Mouse (Mus musculus) lung, postnatal 0 days (tissue): ENCODE measurements around the gene Nppc. TPM values are rescaled to one million over a fixed set of nuclear protein-coding genes. Genes with fewer than 3 reads are reported as not detected.

Experiments
- ATAC-seq: fragments of 200-750 bp; cut with Nextera tagmentation; 2 replicates; pipeline ENCODE4 v1.8.0; 2017; ENCODE audit warnings: moderate library complexity
- DNase-seq: peaks from one replicate; pipeline ENCODE4 v3.0.0-alpha.2; 2016; ENCODE audit warnings: low spot score
- H3K27ac ChIP-seq: fragments of 300-500 bp; sonication (generic); 2 replicates; pipeline ENCODE4 v1.5.1; 2014; ENCODE audit warnings: antibody characterized with exemption, mild to moderate bottlenecking, low read length, mixed read lengths
- H3K27me3 ChIP-seq: fragments of 300-500 bp; sonication (generic); replicated peaks from 2 replicates; pipeline ENCODE4 v1.6.1; 2014; ENCODE audit warnings: low read length, mixed read lengths; ENCODE audit not compliant: insufficient read depth
- H3K36me3 ChIP-seq: fragments of 300-500 bp; sonication (generic); 2 replicates; pipeline ENCODE4 v1.6.1; 2014; ENCODE audit warnings: low read length, mixed read lengths; ENCODE audit not compliant: insufficient read depth
- H3K4me1 ChIP-seq: fragments of 300-500 bp; sonication (generic); 2 replicates; pipeline ENCODE4 v1.6.1; 2014; ENCODE audit warnings: antibody characterized with exemption, low read depth, low read length, mixed read lengths; ENCODE audit not compliant: insufficient read depth
- H3K4me2 ChIP-seq: fragments of 300-500 bp; sonication (generic); replicated peaks from 2 replicates; pipeline ENCODE4 v1.6.1; 2014; ENCODE audit warnings: low read depth, mild to moderate bottlenecking, low read length, moderate library complexity, mixed read lengths
- H3K4me3 ChIP-seq: fragments of 300-500 bp; sonication (generic); 2 replicates; pipeline ENCODE4 v1.5.1; 2014; ENCODE audit warnings: low read depth, low read length
- H3K9ac ChIP-seq: fragments of 300-500 bp; sonication (generic); replicated peaks from 2 replicates; pipeline ENCODE4 v1.6.1; 2014; ENCODE audit warnings: low read depth, mild to moderate bottlenecking
- H3K9me3 ChIP-seq: fragments of 300-500 bp; sonication (generic); 2 replicates; pipeline ENCODE4 v1.6.1; 2016; ENCODE audit warnings: low read length, mixed read lengths
- CTCF ChIP-seq: IDR thresholded peaks from 2 replicates; pipeline ENCODE4 v1.5.1; 2016; ENCODE audit warnings: antibody characterized with exemption, mild to moderate bottlenecking
- EP300 ChIP-seq: IDR thresholded peaks from 2 replicates; pipeline ENCODE4 v1.6.1; 2016; ENCODE audit warnings: antibody characterized with exemption, mild to moderate bottlenecking, control low read depth
- WGBS: fragments of 180-500 bp; shearing (Covaris S2); extraction: QIAGEN DNeasy Blood & Tissue Kit; methylation state at CpG from one replicate; pipeline ENCODE4 v1.1.7; 2014; 5-methylcytosine and 5-hydroxymethylcytosine counted together
- polyA plus RNA-seq: library from polyadenylated mRNA; unstranded; fragments of >200 nt; fragmentation: Nextera tagmentation; extraction: Ambion mirVana; gene quantifications from 2 replicates; pipeline ENCODE4 v1.2.1, GENCODE M21; 2015

The Nppc gene
- polyA plus RNA-seq, 1 experiment from 2014 or later = 4.0 TPM

DNA sequence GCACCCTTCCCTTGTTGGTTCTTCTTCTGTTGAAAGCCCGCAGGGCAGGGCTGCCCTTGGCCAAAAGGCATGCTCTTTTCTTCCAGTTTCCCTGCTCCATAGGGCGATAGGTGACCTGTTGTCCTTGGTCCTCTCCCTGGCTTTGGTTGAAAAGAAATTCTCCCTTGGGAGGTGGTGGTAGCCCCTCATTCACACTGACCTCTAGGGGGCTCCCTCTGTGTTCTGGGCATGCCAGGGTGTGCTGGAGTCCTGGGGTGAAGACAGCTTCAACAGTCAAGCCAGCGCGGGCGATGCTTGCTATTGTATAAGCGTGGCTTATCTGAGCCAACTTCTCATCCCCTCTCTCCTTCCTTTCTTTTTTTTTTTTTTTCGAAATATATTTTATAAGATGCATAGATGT lies 26.6 kb upstream of the Nppc start:
- Histone ChIP-seq H3K9ac (no peak overlapping the region), H3K36me3 (no peaks in the 10 kb centered on the region), H3K27ac (no peak overlapping the region), H3K27me3 (no peaks in the 10 kb centered on the region), H3K4me3 (no peak overlapping the region), H3K9me3 (no peaks in the 10 kb centered on the region), H3K4me2 (no peak overlapping the region), H3K4me1 (no peaks in the 10 kb centered on the region)
- ATAC-seq (no peak), DNase-seq (peak; percentile 16)
- peak; percentile 51 for TF ChIP-seq CTCF
- no peak for TF ChIP-seq EP300
- WGBS = 43% methylated on average over 7 of the region's 7 CpGs

DNA sequence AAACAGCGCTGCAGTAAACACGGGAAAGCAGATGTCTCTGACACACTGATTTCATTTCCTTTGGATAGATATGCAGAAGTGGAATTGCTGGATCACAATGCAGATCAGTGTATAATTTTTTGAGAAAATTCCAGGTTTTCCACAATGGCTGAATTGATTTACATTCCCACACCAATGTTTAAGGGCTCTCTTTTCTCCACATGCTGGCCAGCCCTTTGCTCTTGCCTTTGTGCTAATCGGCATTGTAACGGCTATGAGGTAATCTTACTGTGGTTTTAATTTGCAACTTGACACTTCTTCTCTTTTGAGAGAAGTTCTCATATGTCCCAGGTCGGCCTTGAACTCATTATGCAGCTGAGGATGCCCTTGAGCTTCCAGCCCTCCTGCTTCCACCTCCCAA lies 20.7 kb upstream of the Nppc start:
- Histone ChIP-seq H3K9ac (no peak overlapping the region), H3K4me1 (no peaks in the 10 kb centered on the region), H3K36me3 (no peaks in the 10 kb centered on the region), H3K27ac (no peak overlapping the region), H3K9me3 (no peaks in the 10 kb centered on the region), H3K4me3 (no peak overlapping the region), H3K4me2 (no peak overlapping the region), H3K27me3 (no peaks in the 10 kb centered on the region)
- ATAC-seq (no peak), DNase-seq (no peak)
- WGBS = 73% methylated on average over 5 of the region's 5 CpGs
- TF ChIP-seq EP300 = no peak
- no peak for TF ChIP-seq CTCF

- no peak overlapping the region for H3K4me2 ChIP-seq
- H3K9ac ChIP-seq = no peak overlapping the region
- no peaks in the 10 kb centered on the region for H3K27me3 ChIP-seq
- DNase-seq (no peak), ATAC-seq (no peak)
- H3K27ac ChIP-seq = no peak overlapping the region
- 76% methylated on average over 4 of the region's 4 CpGs for WGBS
- H3K4me3 ChIP-seq = no peak overlapping the region
- H3K9me3 ChIP-seq = no peaks in the 10 kb centered on the region
- TF ChIP-seq EP300 = no peak
- TF ChIP-seq CTCF = no peak
- no peaks in the 10 kb centered on the region for H3K36me3 ChIP-seq
- no peaks in the 10 kb centered on the region for H3K4me1 ChIP-seq
Observed at GRCm38 (mm10) chr1:86687236-86687635, 16.9 kb upstream of the Nppc start.

DNA sequence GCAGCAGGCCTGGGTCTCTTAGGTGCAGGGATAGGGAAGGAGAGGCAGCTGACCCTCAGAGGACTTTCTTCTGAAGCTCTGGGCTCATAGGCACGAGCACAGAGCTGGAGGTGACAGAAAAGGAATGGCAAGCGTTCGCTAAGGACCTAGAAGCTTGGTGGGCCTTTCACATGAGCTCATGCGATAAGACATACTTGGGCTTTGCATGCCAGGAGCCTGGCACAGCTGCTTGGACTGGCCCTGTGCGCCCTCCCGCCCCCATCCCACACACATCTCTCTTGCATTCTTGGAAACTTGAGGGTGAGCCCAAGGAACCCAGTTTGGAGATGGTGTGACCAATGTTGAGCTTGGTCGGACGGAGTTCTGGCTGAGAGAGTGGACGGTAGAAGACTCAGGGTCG lies 8.3 kb upstream of the Nppc start:
- H3K27ac ChIP-seq = no peak overlapping the region
- no peak overlapping the region for H3K4me2 ChIP-seq
- WGBS = 84% methylated on average over 10 of the region's 10 CpGs
- H3K9ac ChIP-seq = no peak overlapping the region
- no peak overlapping the region for H3K4me3 ChIP-seq
- ATAC-seq (no peak), DNase-seq (no peak)
- H3K4me1 ChIP-seq = no peaks in the 10 kb centered on the region
- no peaks in the 10 kb centered on the region for H3K36me3 ChIP-seq
- H3K27me3 ChIP-seq = no peaks in the 10 kb centered on the region
- TF ChIP-seq EP300 (no peak), CTCF (no peak)
- H3K9me3 ChIP-seq = no peaks in the 10 kb centered on the region

DNA sequence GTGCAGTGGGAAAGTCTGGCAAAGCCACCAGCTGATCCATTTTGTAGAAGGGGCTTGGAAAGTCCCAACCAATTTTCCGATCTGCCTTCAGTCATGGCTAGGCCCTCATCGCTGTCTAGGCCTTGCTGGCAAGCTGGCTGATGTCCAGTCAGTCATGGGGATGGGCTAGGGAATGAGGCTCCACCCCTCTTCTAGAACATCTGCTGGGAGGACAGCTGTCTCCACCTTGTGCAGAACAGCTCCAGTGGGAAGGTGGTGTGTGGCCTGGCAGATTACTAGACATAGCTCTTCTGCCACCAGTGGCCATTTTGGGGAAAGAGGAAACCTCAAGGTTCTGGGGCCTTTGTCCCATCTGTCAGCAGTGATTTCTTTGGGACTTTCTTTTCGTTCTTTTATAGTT lies 7.3 kb upstream of the Nppc start:
- Histone ChIP-seq H3K9ac (no peak overlapping the region), H3K4me1 (no peaks in the 10 kb centered on the region), H3K27ac (no peak overlapping the region), H3K9me3 (no peaks in the 10 kb centered on the region), H3K36me3 (no peaks in the 10 kb centered on the region), H3K27me3 (no peaks in the 10 kb centered on the region), H3K4me2 (no peak overlapping the region), H3K4me3 (no peak overlapping the region)
- 75% methylated on average over 3 of the region's 3 CpGs for WGBS
- ATAC-seq = no peak
- DNase-seq = no peak
- TF ChIP-seq CTCF (no peak), EP300 (no peak)

DNA sequence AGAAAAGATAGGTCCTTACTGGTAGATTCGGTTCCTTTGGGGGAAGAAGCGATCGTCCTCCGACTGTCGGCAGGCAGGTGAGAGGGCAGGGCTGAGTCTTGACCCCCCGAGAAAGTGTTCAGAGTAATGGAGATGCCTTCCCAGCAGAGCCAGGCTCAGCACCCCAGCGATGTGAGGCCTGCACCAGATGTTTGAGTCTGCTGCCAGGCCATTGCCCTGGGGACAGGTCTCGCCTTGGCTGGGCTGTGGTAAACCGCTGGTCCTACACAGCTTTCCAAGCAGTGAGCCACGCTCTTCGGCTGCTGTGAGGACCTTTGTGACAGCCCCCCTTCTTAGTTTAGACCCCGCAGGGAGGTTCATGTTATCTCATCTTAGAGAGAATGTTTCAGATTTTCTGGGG lies 4.8 kb upstream of the Nppc start:
- H3K4me1 ChIP-seq = peaks cover 3% of the 10 kb centered on the region; the same call in 1 of the 2 replicates
- 0 out of 2 replicates have a peak, but pooled peaks cover 7% of the 10 kb centered on the region for H3K27me3 ChIP-seq
- no peak overlapping the region for H3K27ac ChIP-seq
- DNase-seq (no peak), ATAC-seq (no peak)
- WGBS = 80% methylated on average over 12 of the region's 12 CpGs
- no peaks in the 10 kb centered on the region for H3K36me3 ChIP-seq
- TF ChIP-seq CTCF = no peak
- TF ChIP-seq EP300 = no peak
- no peak overlapping the region for H3K9ac ChIP-seq
- H3K4me3 ChIP-seq = no peak overlapping the region
- H3K9me3 ChIP-seq = no peaks in the 10 kb centered on the region
- H3K4me2 ChIP-seq = no peak overlapping the region

- H3K27me3 ChIP-seq = 0 out of 2 replicates have a peak, but pooled peaks cover 9% of the 10 kb centered on the region
- H3K4me2 ChIP-seq = no peak overlapping the region
- no peak overlapping the region for H3K27ac ChIP-seq
- peaks cover 8% of the 10 kb centered on the region; the same call in 1 of the 2 replicates for H3K4me1 ChIP-seq
- WGBS = 58% methylated on average over 9 of the region's 9 CpGs
- H3K36me3 ChIP-seq = no peaks in the 10 kb centered on the region
- ATAC-seq = no peak
- no peak overlapping the region for H3K9ac ChIP-seq
- DNase-seq = no peak
- TF ChIP-seq EP300 (no peak), CTCF (no peak)
- no peaks in the 10 kb centered on the region for H3K9me3 ChIP-seq
- H3K4me3 ChIP-seq = no peak overlapping the region
Observed at GRCm38 (mm10) chr1:86674385-86674784, 4.0 kb upstream of the Nppc start.
